Mouse (Mus musculus) liver, embryonic 11.5 days (tissue): ENCODE data around the gene Tex19.2. TPM values are rescaled to one million over a fixed set of nuclear protein-coding genes. Genes with fewer than 3 reads are reported as not detected.

Experiments used
- ATAC-seq: fragments of 200-750 bp; cut with Nextera tagmentation; replicated peaks from 2 replicates; pipeline ENCODE4 v1.8.0; 2017; ENCODE audit warnings: moderate number of reproducible peaks, mild to moderate bottlenecking, moderate TSS enrichment, moderate library complexity; ENCODE audit not compliant: low FRiP score
- DNase-seq: peaks from one replicate; pipeline ENCODE4 v3.0.0-alpha.2; 2017; ENCODE audit warnings: low spot score
- H3K27ac ChIP-seq: fragments of 300-500 bp; sonication (generic); 2 replicates; pipeline ENCODE4 v1.5.1; 2014; ENCODE audit warnings: mild to moderate bottlenecking, low read depth, low read length, control low read depth
- H3K27me3 ChIP-seq: fragments of 300-500 bp; sonication (generic); replicated peaks from 2 replicates; pipeline ENCODE4 v1.6.1; 2014; ENCODE audit warnings: low read length, mixed read lengths; ENCODE audit not compliant: control insufficient read depth, insufficient read depth
- H3K36me3 ChIP-seq: fragments of 300-500 bp; sonication (generic); 2 replicates; pipeline ENCODE4 v1.6.1; 2014; ENCODE audit warnings: mild to moderate bottlenecking, low read length, moderate library complexity, mixed read lengths; ENCODE audit not compliant: control insufficient read depth, insufficient read depth
- H3K4me1 ChIP-seq: fragments of 300-500 bp; sonication (generic); replicated peaks from 2 replicates; pipeline ENCODE4 v1.6.1; 2014; ENCODE audit warnings: low read length, mixed read lengths; ENCODE audit not compliant: control insufficient read depth, insufficient read depth
- H3K4me2 ChIP-seq: fragments of 300-500 bp; sonication (generic); 2 replicates; pipeline ENCODE4 v1.6.1; 2014; ENCODE audit warnings: mild to moderate bottlenecking, control low read depth, moderate library complexity
- H3K4me3 ChIP-seq: fragments of 300-500 bp; sonication (generic); 2 replicates; pipeline ENCODE4 v1.5.1; 2014; ENCODE audit warnings: low read depth, low read length, control low read depth
- H3K9ac ChIP-seq: fragments of 300-500 bp; sonication (generic); 2 replicates; pipeline ENCODE4 v1.6.1; 2014; ENCODE audit warnings: low read depth, low read length, control low read depth
- H3K9me3 ChIP-seq: fragments of 300-500 bp; sonication (generic); 2 replicates; pipeline ENCODE4 v1.6.1; 2016; ENCODE audit warnings: low read length, inconsistent platforms, mixed read lengths; ENCODE audit not compliant: control insufficient read depth
- WGBS: fragments of 180-500 bp; shearing (Covaris S2); extraction: QIAGEN DNeasy Blood & Tissue Kit; methylation state at CpG from one replicate; pipeline ENCODE4 v1.1.7; 2014; 5-methylcytosine and 5-hydroxymethylcytosine counted together
- polyA plus RNA-seq: library from polyadenylated mRNA; unstranded; fragments of >200 nt; fragmentation: Nextera tagmentation; extraction: Ambion mirVana; gene quantifications from 2 replicates; pipeline ENCODE4 v1.2.1, GENCODE M21; 2014

Tex19.2 gene
- polyA plus RNA-seq, 1 experiment from 2014 or later = not detected

GRCm38 (mm10) chr11:121143325-121144015 lies 25.0 kb upstream of the Tex19.2 start:
- no peak for DNase-seq
- Histone ChIP-seq H3K4me3 (no peak overlapping the region), H3K9ac (no peak overlapping the region), H3K9me3 (no peaks in the 10 kb centered on the region), H3K27ac (no peak overlapping the region), H3K4me2 (no peak overlapping the region), H3K27me3 (no peaks in the 10 kb centered on the region), H3K36me3 (no peaks in the 10 kb centered on the region), H3K4me1 (peaks cover 2% of the 10 kb centered on the region; the same call in 1 of the 2 replicates)
- 71% methylated on average over 9 of the region's 9 CpGs for WGBS
- no peak; the same call in 1 of the 2 replicates for ATAC-seq

DNA sequence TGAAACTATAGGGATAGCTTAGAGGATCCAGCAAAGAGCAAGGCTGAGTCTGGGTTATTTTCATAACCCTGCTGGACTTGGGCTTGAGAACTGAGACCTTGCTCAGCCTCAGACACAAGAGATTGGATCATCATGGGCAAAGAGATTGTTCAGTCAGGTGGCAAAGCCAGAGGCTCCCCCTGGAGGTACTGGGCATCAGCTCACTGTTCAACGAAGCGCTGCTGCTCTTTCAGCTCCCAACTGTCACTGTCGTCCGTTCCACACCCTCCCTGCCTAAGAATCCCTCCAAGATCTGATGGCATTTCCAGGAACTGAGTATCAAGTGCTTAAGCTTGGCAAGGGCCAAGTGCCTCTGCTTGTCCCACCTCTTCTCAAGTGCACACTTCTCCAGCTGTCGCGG lies 20.3 kb upstream of the Tex19.2 start:
- no peaks in the 10 kb centered on the region for H3K9me3 ChIP-seq
- H3K9ac ChIP-seq = no peak overlapping the region
- H3K4me2 ChIP-seq = no peak overlapping the region
- no peak for ATAC-seq
- no peaks in the 10 kb centered on the region for H3K36me3 ChIP-seq
- H3K27me3 ChIP-seq = 0 out of 2 replicates have a peak, but pooled peaks cover 2% of the 10 kb centered on the region
- 46% methylated on average over 6 of the region's 6 CpGs for WGBS
- no peaks in the 10 kb centered on the region; the same call in 1 of the 2 replicates for H3K4me1 ChIP-seq
- H3K4me3 ChIP-seq = no peak overlapping the region
- H3K27ac ChIP-seq = no peak overlapping the region
- no peak for DNase-seq

GRCm38 (mm10) chr11:121137682-121138081 lies 19.2 kb upstream of the Tex19.2 start:
- no peaks in the 10 kb centered on the region for H3K9me3 ChIP-seq
- 73% methylated on average over 5 of the region's 5 CpGs for WGBS
- H3K4me1 ChIP-seq = no peaks in the 10 kb centered on the region; the same call in 1 of the 2 replicates
- no peak overlapping the region for H3K4me2 ChIP-seq
- no peaks in the 10 kb centered on the region for H3K36me3 ChIP-seq
- H3K9ac ChIP-seq = no peak overlapping the region
- 0 out of 2 replicates have a peak, but pooled peaks cover 2% of the 10 kb centered on the region for H3K27me3 ChIP-seq
- no peak overlapping the region for H3K4me3 ChIP-seq
- no peak for DNase-seq
- H3K27ac ChIP-seq = no peak overlapping the region
- ATAC-seq = no peak

GRCm38 (mm10) chr11:121134600-121134999 lies 16.1 kb upstream of the Tex19.2 start:
- 0 out of 2 replicates have a peak, but pooled peaks cover 2% of the 10 kb centered on the region for H3K27me3 ChIP-seq
- H3K9me3 ChIP-seq = no peaks in the 10 kb centered on the region
- H3K4me2 ChIP-seq = no peak overlapping the region
- no peak for ATAC-seq
- no peak overlapping the region for H3K9ac ChIP-seq
- H3K27ac ChIP-seq = no peak overlapping the region
- 52% methylated on average over 1 of the region's 1 CpGs for WGBS
- no peaks in the 10 kb centered on the region for H3K36me3 ChIP-seq
- H3K4me1 ChIP-seq = no peaks in the 10 kb centered on the region; the same call in 1 of the 2 replicates
- H3K4me3 ChIP-seq = no peak overlapping the region
- DNase-seq = no peak

GRCm38 (mm10) chr11:121129616-121130015 lies 11.1 kb upstream of the Tex19.2 start:
- Histone ChIP-seq H3K27ac (no peak overlapping the region), H3K9ac (no peak overlapping the region), H3K4me3 (no peak overlapping the region), H3K27me3 (no peaks in the 10 kb centered on the region), H3K36me3 (no peaks in the 10 kb centered on the region), H3K9me3 (no peaks in the 10 kb centered on the region), H3K4me2 (no peak overlapping the region), H3K4me1 (peaks cover 6% of the 10 kb centered on the region)
- ATAC-seq (no peak), DNase-seq (no peak)
- WGBS = 62% methylated on average over 1 of the region's 1 CpGs

GRCm38 (mm10) chr11:121127441-121127840 lies 9.0 kb upstream of the Tex19.2 start:
- WGBS = 75% methylated on average over 3 of the region's 3 CpGs
- no peaks in the 10 kb centered on the region for H3K36me3 ChIP-seq
- DNase-seq (no peak), ATAC-seq (no peak)
- no peaks in the 10 kb centered on the region for H3K9me3 ChIP-seq
- peaks cover 6% of the 10 kb centered on the region for H3K4me1 ChIP-seq
- H3K27me3 ChIP-seq = no peaks in the 10 kb centered on the region
- no peak overlapping the region for H3K27ac ChIP-seq
- H3K4me3 ChIP-seq = no peak overlapping the region
- H3K9ac ChIP-seq = no peak overlapping the region
- no peak overlapping the region for H3K4me2 ChIP-seq

DNA sequence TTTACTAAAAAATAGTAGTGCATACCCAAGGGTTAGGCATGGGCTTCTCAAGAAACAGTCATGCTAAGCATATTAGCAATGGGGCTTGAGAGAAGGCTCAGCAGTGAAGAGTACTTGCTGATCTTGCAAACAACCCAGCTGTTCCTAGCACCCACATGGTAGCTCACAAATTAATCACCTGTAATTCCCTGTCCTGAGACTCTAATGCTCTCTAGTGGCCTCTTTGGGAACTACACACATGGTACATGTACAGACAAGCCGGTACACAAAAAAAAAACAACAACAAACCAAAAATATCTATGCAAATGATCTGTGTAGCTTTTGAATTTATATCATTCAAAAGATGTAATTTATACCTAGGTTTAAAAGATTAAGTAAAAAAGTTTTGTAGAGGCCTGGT lies 7.9 kb upstream of the Tex19.2 start:
- DNase-seq (no peak), ATAC-seq (no peak)
- H3K4me1 ChIP-seq = peaks cover 15% of the 10 kb centered on the region
- H3K27ac ChIP-seq = no peak overlapping the region
- no peak overlapping the region for H3K4me3 ChIP-seq
- H3K4me2 ChIP-seq = no peak overlapping the region
- H3K36me3 ChIP-seq = no peaks in the 10 kb centered on the region
- no peak overlapping the region for H3K9ac ChIP-seq
- WGBS = 88% methylated on average over 1 of the region's 1 CpGs
- no peaks in the 10 kb centered on the region for H3K9me3 ChIP-seq
- no peaks in the 10 kb centered on the region for H3K27me3 ChIP-seq

DNA sequence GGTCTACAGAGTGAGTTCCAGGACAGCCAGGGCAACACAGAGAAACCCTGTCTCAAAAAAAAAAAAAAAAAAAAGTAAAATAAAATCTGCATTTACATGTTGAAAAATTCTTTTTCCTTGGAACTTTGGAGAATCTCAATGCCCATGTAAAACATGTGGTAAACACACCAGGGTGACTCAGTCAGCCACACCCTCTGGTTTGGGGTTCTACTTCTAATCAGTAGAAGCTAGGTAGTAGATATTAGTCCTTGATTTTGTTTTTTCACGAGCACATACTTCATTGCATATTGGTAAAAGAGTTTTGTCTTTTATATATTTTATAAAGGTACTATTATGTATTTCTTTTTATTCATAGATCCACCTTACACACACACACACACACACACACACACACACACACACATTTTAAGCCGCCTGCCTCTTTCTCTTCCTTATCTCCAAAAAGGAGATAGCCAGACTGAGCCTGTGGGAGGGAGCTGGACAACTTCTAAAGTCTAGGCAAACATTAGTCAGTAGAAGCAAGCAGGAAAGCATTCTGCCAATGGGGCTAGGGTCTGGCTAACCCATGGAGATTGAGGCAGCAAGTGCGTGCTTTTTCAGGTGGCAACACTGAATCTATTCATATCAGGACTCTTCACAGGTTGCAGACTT lies 7.2 kb upstream of the Tex19.2 start:
- Histone ChIP-seq H3K9ac (no peak overlapping the region), H3K4me2 (0 out of 2 replicates have a peak overlapping the region, but pooled peaks have one; percentile 3), H3K27ac (no peak overlapping the region), H3K4me1 (peaks cover 15% of the 10 kb centered on the region), H3K4me3 (no peak overlapping the region), H3K36me3 (no peaks in the 10 kb centered on the region), H3K9me3 (no peaks in the 10 kb centered on the region), H3K27me3 (no peaks in the 10 kb centered on the region)
- DNase-seq (no peak), ATAC-seq (peak; percentile 41; the same call in 1 of the 2 replicates)
- 36% methylated on average over 3 of the region's 3 CpGs for WGBS

GRCm38 (mm10) chr11:121123438-121123837 lies 5.0 kb upstream of the Tex19.2 start:
- H3K9ac ChIP-seq = no peak overlapping the region
- H3K9me3 ChIP-seq = no peaks in the 10 kb centered on the region
- no peak overlapping the region for H3K27ac ChIP-seq
- ATAC-seq (no peak), DNase-seq (no peak)
- H3K4me3 ChIP-seq = no peak overlapping the region
- no peak overlapping the region for H3K4me2 ChIP-seq
- peaks cover 15% of the 10 kb centered on the region for H3K4me1 ChIP-seq
- H3K36me3 ChIP-seq = no peaks in the 10 kb centered on the region
- 79% methylated on average over 4 of the region's 4 CpGs for WGBS
- no peaks in the 10 kb centered on the region for H3K27me3 ChIP-seq
